Mouse (Mus musculus) heart, postnatal 0 days (tissue): ENCODE data around the gene Acaca. TPM values are rescaled to one million over a fixed set of nuclear protein-coding genes. Genes with fewer than 3 reads are reported as not detected.

Experiments
- ATAC-seq: fragments of 200-750 bp; cut with Nextera tagmentation; 2 replicates; pipeline ENCODE4 v1.8.0; 2017; ENCODE audit warnings: low read depth, moderate number of reproducible peaks, moderate library complexity; ENCODE audit not compliant: insufficient read depth
- DNase-seq: peaks from one replicate; pipeline ENCODE4 v3.0.0-alpha.2; 2016; ENCODE audit warnings: low spot score
- H3K27ac ChIP-seq: fragments of 300-500 bp; sonication (generic); 2 replicates; pipeline ENCODE4 v1.5.1; 2014; ENCODE audit warnings: low read depth, mild to moderate bottlenecking
- H3K27me3 ChIP-seq: fragments of 300-500 bp; sonication (generic); 2 replicates; pipeline ENCODE4 v1.6.1; 2014; ENCODE audit warnings: low read length, mixed read lengths; ENCODE audit not compliant: control insufficient read depth, insufficient read depth
- H3K36me3 ChIP-seq: fragments of 300-500 bp; sonication (generic); replicated peaks from 2 replicates; pipeline ENCODE4 v1.6.1; 2014; ENCODE audit warnings: low read length, mixed read lengths; ENCODE audit not compliant: control insufficient read depth, insufficient read depth
- H3K4me1 ChIP-seq: fragments of 300-500 bp; sonication (generic); 2 replicates; pipeline ENCODE4 v1.6.1; 2014; ENCODE audit warnings: antibody characterized with exemption; ENCODE audit not compliant: control insufficient read depth, insufficient read depth
- H3K4me2 ChIP-seq: fragments of 300-500 bp; sonication (generic); 2 replicates; pipeline ENCODE4 v1.6.1; 2014; ENCODE audit warnings: low read depth, mild to moderate bottlenecking, low read length, moderate library complexity
- H3K4me3 ChIP-seq: fragments of 300-500 bp; sonication (generic); 2 replicates; pipeline ENCODE4 v1.5.1; 2014; ENCODE audit warnings: low read depth, low read length
- H3K9ac ChIP-seq: fragments of 300-500 bp; sonication (generic); replicated peaks from 2 replicates; pipeline ENCODE4 v1.6.1; 2014; ENCODE audit warnings: low read depth, low read length, mixed read lengths
- H3K9me3 ChIP-seq: fragments of 300-500 bp; sonication (generic); replicated peaks from 2 replicates; pipeline ENCODE4 v1.6.1; 2016; ENCODE audit warnings: low read length; ENCODE audit not compliant: control insufficient read depth
- CTCF ChIP-seq: IDR thresholded peaks from 2 replicates; pipeline ENCODE4 v1.5.1; 2016; ENCODE audit warnings: antibody characterized with exemption, control low read depth, low read depth
- EP300 ChIP-seq: IDR thresholded peaks from 2 replicates; pipeline ENCODE4 v1.6.1; 2016; ENCODE audit warnings: antibody characterized with exemption, low read depth
- WGBS: fragments of 180-500 bp; shearing (Covaris S2); extraction: QIAGEN DNeasy Blood & Tissue Kit; methylation state at CpG from one replicate; pipeline ENCODE4 v1.1.7; 2014; 5-methylcytosine and 5-hydroxymethylcytosine counted together
- polyA plus RNA-seq: library from polyadenylated mRNA; unstranded; fragments of >200 nt; fragmentation: Nextera tagmentation; extraction: Ambion mirVana; gene quantifications from 2 replicates; pipeline ENCODE4 v1.2.1, GENCODE M21; 2015
- total RNA-seq: library from RNA; depleted of rRNA; stranded (reverse); fragments of >200 nt; gene quantifications from 2 replicates; pipeline ENCODE4 v1.2.3, GENCODE M21; 2014; ENCODE audit warnings: low replicate concordance

The Acaca gene
- total and polyA plus RNA-seq, 2 experiments from 2014 or later, result 3.0 to 11.5 TPM

- no peaks in the 10 kb centered on the region for H3K27me3 ChIP-seq
- DNase-seq (no peak), ATAC-seq (no peak)
- no peaks in the 10 kb centered on the region for H3K4me1 ChIP-seq
- TF ChIP-seq EP300 (no peak), CTCF (no peak)
- no peak overlapping the region for H3K4me2 ChIP-seq
- WGBS, result 85% methylated on average over 3 of the region's 3 CpGs
- H3K9ac ChIP-seq, result no peak overlapping the region
- H3K36me3 ChIP-seq, result 0 out of 2 replicates have a peak, but pooled peaks cover 4% of the 10 kb centered on the region
- H3K4me3 ChIP-seq, result no peak overlapping the region
- no peaks in the 10 kb centered on the region for H3K9me3 ChIP-seq
- H3K27ac ChIP-seq, result no peak overlapping the region
These were observed 68.3 kb downstream of the Acaca start for GRCm38 (mm10) chr11:84197607-84198402.

GRCm38 (mm10) chr11:84205776-84206175 is 76.3 kb downstream of the Acaca start:
- Histone ChIP-seq H3K36me3 (no peaks in the 10 kb centered on the region), H3K27ac (no peak overlapping the region), H3K9me3 (no peaks in the 10 kb centered on the region), H3K9ac (no peak overlapping the region), H3K4me1 (no peaks in the 10 kb centered on the region), H3K4me3 (no peak overlapping the region), H3K4me2 (no peak overlapping the region), H3K27me3 (no peaks in the 10 kb centered on the region)
- TF ChIP-seq EP300 (no peak), CTCF (no peak)
- DNase-seq (no peak), ATAC-seq (no peak)
- 56% methylated on average over 4 of the region's 4 CpGs for WGBS

GRCm38 (mm10) chr11:84210876-84211275 is 81.4 kb downstream of the Acaca start:
- WGBS, result 90% methylated on average over 6 of the region's 6 CpGs
- no peak for TF ChIP-seq CTCF
- no peak for TF ChIP-seq EP300
- H3K27me3 ChIP-seq, result no peaks in the 10 kb centered on the region
- H3K9ac ChIP-seq, result no peak overlapping the region
- H3K27ac ChIP-seq, result no peak overlapping the region
- H3K36me3 ChIP-seq, result no peaks in the 10 kb centered on the region
- H3K4me1 ChIP-seq, result no peaks in the 10 kb centered on the region
- no peak overlapping the region for H3K4me3 ChIP-seq
- no peak overlapping the region for H3K4me2 ChIP-seq
- ATAC-seq, result no peak
- H3K9me3 ChIP-seq, result no peaks in the 10 kb centered on the region
- no peak for DNase-seq

GRCm38 (mm10) chr11:84218951-84219350 is 89.5 kb downstream of the Acaca start:
- ATAC-seq (no peak), DNase-seq (no peak)
- H3K27ac ChIP-seq, result no peak overlapping the region
- WGBS, result 82% methylated on average over 4 of the region's 4 CpGs
- no peak overlapping the region for H3K9ac ChIP-seq
- no peak overlapping the region for H3K4me2 ChIP-seq
- no peaks in the 10 kb centered on the region for H3K9me3 ChIP-seq
- H3K27me3 ChIP-seq, result no peaks in the 10 kb centered on the region
- no peaks in the 10 kb centered on the region for H3K4me1 ChIP-seq
- H3K4me3 ChIP-seq, result no peak overlapping the region
- no peak for TF ChIP-seq EP300
- TF ChIP-seq CTCF, result no peak
- peaks cover 4% of the 10 kb centered on the region; the same call in 1 of the 2 replicates for H3K36me3 ChIP-seq

GRCm38 (mm10) chr11:84243562-84243961 is 114.1 kb downstream of the Acaca start:
- no peaks in the 10 kb centered on the region for H3K36me3 ChIP-seq
- H3K9me3 ChIP-seq, result no peaks in the 10 kb centered on the region
- no peak overlapping the region for H3K4me3 ChIP-seq
- H3K27me3 ChIP-seq, result no peaks in the 10 kb centered on the region
- no peak overlapping the region for H3K4me2 ChIP-seq
- H3K27ac ChIP-seq, result no peak overlapping the region
- no peak for ATAC-seq
- DNase-seq, result no peak
- no peak overlapping the region for H3K9ac ChIP-seq
- no peaks in the 10 kb centered on the region for H3K4me1 ChIP-seq
- TF ChIP-seq CTCF (peak; percentile 62), EP300 (no peak)

- DNase-seq (no peak), ATAC-seq (no peak)
- H3K36me3 ChIP-seq, result peaks cover 9% of the 10 kb centered on the region
- no peaks in the 10 kb centered on the region for H3K27me3 ChIP-seq
- H3K4me1 ChIP-seq, result no peaks in the 10 kb centered on the region
- H3K9ac ChIP-seq, result no peak overlapping the region
- H3K4me3 ChIP-seq, result no peak overlapping the region
- no peak overlapping the region for H3K4me2 ChIP-seq
- no peaks in the 10 kb centered on the region for H3K9me3 ChIP-seq
- TF ChIP-seq CTCF (no peak), EP300 (no peak)
- 78% methylated on average over 1 of the region's 1 CpGs for WGBS
- H3K27ac ChIP-seq, result no peak overlapping the region
These were observed 117.9 kb downstream of the Acaca start for GRCm38 (mm10) chr11:84247370-84247769.
